Mouse (Mus musculus): Measurements from ENCODE around the gene Eml4.
A peak's percentile ranks its signal among the peaks of the same experiment; 100 is the strongest.

DNA sequence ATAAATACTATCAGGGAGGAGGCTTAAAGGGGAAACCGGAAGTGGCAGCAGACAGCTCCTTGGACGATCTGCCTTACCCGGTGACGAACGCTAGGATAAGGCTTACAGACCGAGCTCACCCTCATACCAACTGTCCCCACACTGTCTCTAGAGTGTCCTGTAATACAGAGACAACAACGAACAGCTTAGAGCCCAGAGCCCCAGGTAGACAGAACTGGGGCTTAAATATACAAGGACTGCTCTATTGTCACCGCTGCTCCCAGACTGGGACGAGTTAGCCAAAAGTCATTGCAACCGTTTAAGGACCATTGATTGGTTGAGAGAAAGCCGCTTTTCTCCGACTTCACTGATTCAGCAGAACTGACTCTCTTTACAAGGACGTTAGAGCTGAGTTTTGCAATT, 15.5 kb upstream of the Eml4 start:
- TF ChIP-seq EP300 (IDR thresholded peaks at IDR 0.05; ENCODE audit: low read depth) = no peak
- TF ChIP-seq CTCF (IDR thresholded peaks at IDR 0.05; ENCODE audit: low read depth) = 0 out of 2 replicates have a peak, but pooled peaks have one; percentile 7
